Mouse (Mus musculus): Measurements from ENCODE around the gene Neu4. TPM values are rescaled to one million over a fixed set of nuclear protein-coding genes. Genes with fewer than 3 reads are reported as not detected.

Neu4 gene
- polyA plus RNA-seq (2012; rRNA removed), result not detected in 2 replicates

DNA sequence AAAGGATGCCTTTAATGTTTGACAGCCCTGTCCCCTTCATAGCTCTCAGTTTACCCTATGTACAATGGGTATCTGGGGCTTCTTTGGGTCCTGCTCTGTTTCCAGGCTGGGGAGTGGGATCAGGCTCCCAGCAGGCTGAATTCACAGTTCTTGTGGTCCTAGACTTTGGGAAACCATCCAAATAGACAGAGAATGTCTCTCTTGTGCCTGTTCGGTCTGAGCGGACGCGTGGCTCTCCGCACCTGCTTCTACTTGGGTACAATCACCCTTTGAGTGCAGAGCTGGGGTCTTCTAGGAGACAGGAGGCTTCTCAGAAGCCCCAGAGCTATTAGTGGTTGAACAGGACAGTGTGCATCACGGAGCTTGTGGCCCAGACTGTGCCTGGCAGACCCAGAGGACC lies at the start of gene Neu4:
Gene Neu4, plus strand, starts transcription at position 301 of the 400 bp plus-strand sequence.

DNA sequence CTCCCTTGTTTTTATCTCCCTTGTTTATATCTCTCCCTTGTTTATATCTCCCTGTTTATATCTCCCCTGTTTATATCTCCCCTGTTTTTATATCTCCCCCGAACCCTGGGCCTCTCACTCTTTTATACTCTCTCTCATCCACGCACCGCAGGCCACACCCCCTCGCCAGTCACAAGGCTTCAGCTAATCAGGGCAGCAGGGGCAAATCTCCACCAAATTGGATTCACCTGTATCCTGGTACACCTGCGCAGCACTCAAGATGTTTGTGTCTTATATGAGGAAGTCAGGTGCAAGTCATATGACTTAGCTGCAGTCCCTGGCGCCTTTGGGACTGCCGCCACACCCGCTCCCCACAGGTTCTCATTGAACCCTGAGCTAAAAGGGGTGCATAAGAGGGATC lies 30.0 kb upstream of the Neu4 start, which contains the start of gene Gal3st2c:
Gene Gal3st2c, plus strand, starts transcription at position 301 of the 400 bp plus-strand sequence.

DNA sequence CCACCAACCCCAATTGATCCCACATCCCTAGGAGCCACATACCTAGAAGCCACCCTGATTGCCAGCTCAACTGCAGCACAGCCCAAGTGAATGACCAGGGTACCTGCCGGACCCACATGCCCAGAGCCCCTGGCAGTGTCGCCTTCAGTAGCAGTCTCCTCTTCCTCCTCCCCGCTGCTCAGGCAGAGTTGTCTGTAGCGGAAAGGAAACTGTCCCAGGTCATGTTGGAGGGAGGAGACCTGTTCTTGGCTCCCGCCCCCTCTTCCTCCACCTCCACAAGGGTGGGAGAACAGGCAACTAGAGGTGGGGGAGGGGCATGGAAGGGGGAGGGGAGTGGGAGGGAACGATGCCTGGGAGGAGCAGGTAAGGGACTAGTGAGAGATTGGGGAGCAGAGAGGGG lies 32.1 kb downstream of the Neu4 start, which contains the start of gene Pdcd1:
Gene Pdcd1, minus strand, starts transcription at position 181 of the 400 bp plus-strand sequence.

Other genes with a start within 250 kb of the Neu4 start
- gene Dtymk, start 218.5 kb upstream of the Neu4 start, polyA plus RNA-seq (2012; rRNA removed), result 288 and 293 TPM in 2 replicates
- gene Ing5, start 216.5 kb upstream of the Neu4 start, polyA plus RNA-seq (2012; rRNA removed), result 17.4 and 27.6 TPM in 2 replicates
- 14.8 and 19.2 TPM in 2 replicates for gene D2hgdh, start 195.5 kb upstream of the Neu4 start, polyA plus RNA-seq (2012; rRNA removed)
- gene Gal3st2, start 159.1 kb upstream of the Neu4 start, polyA plus RNA-seq (2012; rRNA removed), result 0.06 and 0.12 TPM in 2 replicates
- gene Gal3st2b, start 102.1 kb upstream of the Neu4 start, polyA plus RNA-seq (2012; rRNA removed), result 0.06 TPM in 1 of 2 replicates, not detected in the other
- 0.01 TPM in 1 of 2 replicates, not detected in the other for gene Gal3st2c, start 29.9 kb upstream of the Neu4 start, polyA plus RNA-seq (2012; rRNA removed)
- 0.05 TPM in 1 of 2 replicates, not detected in the other for gene Pdcd1, start 32.1 kb downstream of the Neu4 start, polyA plus RNA-seq (2012; rRNA removed)